Mouse (Mus musculus) midbrain, postnatal 0 days (tissue): ENCODE measurements around the gene Elp4. TPM values are rescaled to one million over a fixed set of nuclear protein-coding genes. Genes with fewer than 3 reads are reported as not detected.

ENCODE experiments used
- ATAC-seq: fragments of 200-750 bp; cut with Nextera tagmentation; 2 replicates; pipeline ENCODE4 v1.8.0; 2017; ENCODE audit warnings: moderate number of reproducible peaks, mild to moderate bottlenecking, moderate TSS enrichment, moderate library complexity; ENCODE audit not compliant: low FRiP score
- DNase-seq: peaks from one replicate; pipeline ENCODE4 v3.0.0-alpha.2; 2015; ENCODE audit warnings: low spot score
- H3K27ac ChIP-seq: fragments of 300-500 bp; sonication (generic); 2 replicates; pipeline ENCODE4 v1.5.1; 2014; ENCODE audit warnings: low read depth, mild to moderate bottlenecking, low read length, mixed read lengths
- H3K27me3 ChIP-seq: fragments of 300-500 bp; sonication (generic); 2 replicates; pipeline ENCODE4 v1.6.1; 2014; ENCODE audit warnings: low read length, control low read depth, mixed read lengths; ENCODE audit not compliant: insufficient read depth
- H3K36me3 ChIP-seq: fragments of 300-500 bp; sonication (generic); 2 replicates; pipeline ENCODE4 v1.6.1; 2014; ENCODE audit warnings: low read length, control low read depth, mixed read lengths; ENCODE audit not compliant: insufficient read depth
- H3K4me1 ChIP-seq: fragments of 300-500 bp; sonication (generic); 2 replicates; pipeline ENCODE4 v1.6.1; 2014; ENCODE audit warnings: mild to moderate bottlenecking, control low read depth, antibody characterized with exemption, low read length, mixed read lengths; ENCODE audit not compliant: insufficient read depth
- H3K4me2 ChIP-seq: fragments of 300-500 bp; sonication (generic); 2 replicates; pipeline ENCODE4 v1.6.1; 2014; ENCODE audit warnings: low read depth, mild to moderate bottlenecking, low read length, mixed read lengths; ENCODE audit not compliant: poor library complexity, severe bottlenecking
- H3K4me3 ChIP-seq: fragments of 300-500 bp; sonication (generic); 2 replicates; pipeline ENCODE4 v1.5.1; 2014; ENCODE audit warnings: low read depth, mild to moderate bottlenecking, low read length, moderate library complexity
- H3K9ac ChIP-seq: fragments of 300-500 bp; sonication (generic); replicated peaks from 2 replicates; pipeline ENCODE4 v1.6.1; 2014; ENCODE audit warnings: mild to moderate bottlenecking, low read length, moderate library complexity, mixed read lengths; ENCODE audit not compliant: poor library complexity, severe bottlenecking
- H3K9me3 ChIP-seq: fragments of 300-500 bp; sonication (generic); 2 replicates; pipeline ENCODE4 v1.6.1; 2016; ENCODE audit warnings: low read length, control low read depth
- CTCF ChIP-seq: IDR thresholded peaks from 2 replicates; pipeline ENCODE4 v1.5.1; 2016; ENCODE audit warnings: antibody characterized with exemption, mild to moderate bottlenecking
- WGBS: fragments of 180-500 bp; shearing (Covaris S2); extraction: QIAGEN DNeasy Blood & Tissue Kit; methylation state at CpG from one replicate; pipeline ENCODE4 v1.1.7; 2014; 5-methylcytosine and 5-hydroxymethylcytosine counted together
- polyA plus RNA-seq: library from polyadenylated mRNA; unstranded; fragments of >200 nt; fragmentation: Nextera tagmentation; extraction: Ambion mirVana; gene quantifications from 2 replicates; pipeline ENCODE4 v1.2.1, GENCODE M21; 2015
- total RNA-seq: library from RNA; depleted of rRNA; stranded (reverse); fragments of >200 nt; gene quantifications from 2 replicates; pipeline ENCODE4 v1.2.3, GENCODE M21; 2014

The Elp4 gene
- total and polyA plus RNA-seq, 2 experiments from 2014 or later: 22.3 to 29.2 TPM

DNA sequence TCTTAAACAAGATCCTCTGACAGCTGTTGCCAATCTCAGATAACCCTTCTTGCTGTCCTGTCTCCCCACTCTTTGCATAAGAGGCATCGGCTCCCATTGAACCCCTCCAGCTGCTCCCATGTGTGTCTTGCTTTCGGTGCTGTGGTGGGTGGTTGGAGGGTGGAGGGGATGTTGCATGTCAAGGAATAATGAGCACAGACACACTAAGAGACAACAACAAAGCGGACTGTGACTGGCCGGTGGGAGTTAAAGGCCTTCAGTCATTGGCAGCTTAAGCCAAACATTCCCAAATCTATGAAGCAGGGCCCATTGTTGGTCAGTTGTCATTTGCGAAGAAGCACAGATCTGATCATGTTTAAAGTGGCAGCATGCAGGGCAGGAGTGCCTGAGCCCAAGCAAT lies 206.6 kb downstream of the Elp4 start:
- Histone ChIP-seq H3K4me1 (no peaks in the 10 kb centered on the region), H3K27me3 (peaks cover 16% of the 10 kb centered on the region), H3K9ac (no peak overlapping the region), H3K36me3 (0 out of 2 replicates have a peak, but pooled peaks cover 4% of the 10 kb centered on the region), H3K9me3 (no peaks in the 10 kb centered on the region), H3K4me2 (no peak overlapping the region), H3K27ac (no peak overlapping the region), H3K4me3 (no peak overlapping the region)
- ATAC-seq: no peak
- DNase-seq: no peak
- TF ChIP-seq CTCF: no peak
- WGBS: 55% methylated on average over 5 of the region's 5 CpGs

DNA sequence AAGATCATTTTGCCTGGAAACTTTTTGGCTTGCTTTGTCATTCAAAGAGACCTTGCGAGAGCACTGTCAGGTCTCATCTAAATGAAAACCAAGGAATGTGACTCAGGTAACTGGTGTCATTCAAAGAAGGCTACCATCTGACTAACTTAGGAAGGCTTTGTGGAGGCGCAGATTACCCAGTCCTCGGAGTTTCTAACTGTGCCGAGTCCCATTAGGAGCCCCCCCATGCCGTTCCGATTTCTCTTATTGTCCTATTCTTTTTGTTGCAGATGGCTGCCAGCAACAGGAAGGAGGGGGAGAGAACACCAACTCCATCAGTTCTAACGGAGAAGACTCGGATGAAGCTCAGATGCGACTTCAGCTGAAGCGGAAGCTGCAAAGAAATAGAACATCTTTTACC lies 213.1 kb downstream of the Elp4 start:
- Histone ChIP-seq H3K4me2 (no peak overlapping the region), H3K4me3 (no peak overlapping the region), H3K27ac (no peak overlapping the region), H3K36me3 (no peaks in the 10 kb centered on the region), H3K4me1 (no peaks in the 10 kb centered on the region), H3K27me3 (peaks cover 77% of the 10 kb centered on the region), H3K9me3 (no peaks in the 10 kb centered on the region), H3K9ac (no peak overlapping the region)
- no peak for TF ChIP-seq CTCF
- ATAC-seq: no peak
- WGBS: 12% methylated on average over 10 of the region's 10 CpGs
- no peak for DNase-seq

DNA sequence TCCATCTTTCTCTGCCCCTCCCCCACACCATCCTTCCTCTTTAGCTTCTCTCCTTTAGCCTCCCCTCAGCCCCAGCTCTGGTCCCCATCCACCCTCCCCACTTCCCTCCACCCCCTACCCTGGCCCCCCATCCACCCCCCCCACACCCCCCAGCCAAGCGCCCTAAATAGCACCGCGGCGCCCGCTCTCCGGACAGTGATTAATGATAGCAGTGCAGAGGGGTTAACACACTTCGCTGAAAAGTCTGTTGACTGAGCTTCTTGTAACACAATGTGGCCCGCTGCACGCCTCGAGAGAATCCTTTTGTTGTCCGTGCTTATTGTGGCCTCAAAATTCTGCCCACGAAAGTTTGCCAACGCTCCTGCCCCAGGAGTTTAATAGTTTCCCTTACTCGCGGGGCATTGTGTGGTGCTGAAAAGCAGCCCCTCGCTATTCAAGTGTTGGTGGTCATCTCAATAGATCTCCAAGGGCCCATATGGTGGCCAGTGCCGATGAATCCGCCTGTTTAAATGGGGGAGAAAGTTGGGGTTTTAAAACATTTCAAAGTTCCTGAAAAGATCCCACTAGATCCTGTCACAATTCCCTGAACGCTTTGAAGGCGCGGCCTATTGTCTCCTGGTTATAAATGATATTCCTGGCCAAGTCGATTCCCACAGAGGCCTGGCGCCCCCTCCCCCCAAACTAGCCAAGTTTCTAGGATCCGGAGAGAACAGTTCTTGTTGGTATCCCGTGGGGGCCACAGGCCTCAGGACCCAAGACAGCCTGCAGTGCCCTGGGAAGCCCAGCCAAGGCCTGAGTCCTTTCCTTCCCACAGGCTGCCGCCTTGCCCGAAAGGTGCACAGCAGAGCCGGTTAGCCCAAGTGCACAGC lies 214.4 kb downstream of the Elp4 start:
- Histone ChIP-seq H3K4me2 (peak overlapping the region; percentile 34), H3K9me3 (no peaks in the 10 kb centered on the region), H3K4me1 (no peaks in the 10 kb centered on the region), H3K27ac (no peak overlapping the region), H3K36me3 (no peaks in the 10 kb centered on the region), H3K27me3 (peaks cover 85% of the 10 kb centered on the region), H3K9ac (no peak overlapping the region), H3K4me3 (no peak overlapping the region)
- 3% methylated on average over 28 of the region's 28 CpGs for WGBS
- no peak for TF ChIP-seq CTCF
- DNase-seq (peak; percentile 64), ATAC-seq (no peak)

DNA sequence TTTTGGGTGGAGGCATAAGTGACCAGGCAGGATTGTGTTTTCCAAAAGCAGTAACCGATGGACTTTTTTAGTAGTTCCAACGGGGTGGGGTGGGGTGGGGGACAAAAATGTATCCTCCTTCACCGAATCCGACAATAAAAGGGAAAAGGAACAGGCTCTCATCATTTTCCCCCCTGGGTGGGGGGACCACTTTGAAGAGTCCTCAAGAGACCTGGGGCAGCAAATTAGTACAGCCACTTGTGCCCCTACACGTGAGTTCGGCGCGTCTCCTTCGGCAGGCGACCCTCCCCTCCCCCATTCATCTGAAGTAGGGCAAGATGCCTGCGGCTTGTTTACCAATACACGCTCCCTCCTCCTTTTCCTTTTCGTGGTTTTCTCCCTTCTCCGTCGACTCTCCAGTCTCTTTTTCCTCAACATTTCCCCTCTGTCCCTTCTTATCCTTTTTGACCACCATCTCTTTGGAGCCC lies 215.0 kb downstream of the Elp4 start:
- Histone ChIP-seq H3K9ac (no peak overlapping the region), H3K4me1 (no peaks in the 10 kb centered on the region), H3K27me3 (peaks cover 87% of the 10 kb centered on the region), H3K4me2 (peak overlapping the region; percentile 34), H3K4me3 (no peak overlapping the region), H3K27ac (no peak overlapping the region), H3K9me3 (no peaks in the 10 kb centered on the region), H3K36me3 (no peaks in the 10 kb centered on the region)
- WGBS: under 1% methylated on average over 15 of the region's 15 CpGs
- no peak for TF ChIP-seq CTCF
- DNase-seq (no peak), ATAC-seq (no peak)

DNA sequence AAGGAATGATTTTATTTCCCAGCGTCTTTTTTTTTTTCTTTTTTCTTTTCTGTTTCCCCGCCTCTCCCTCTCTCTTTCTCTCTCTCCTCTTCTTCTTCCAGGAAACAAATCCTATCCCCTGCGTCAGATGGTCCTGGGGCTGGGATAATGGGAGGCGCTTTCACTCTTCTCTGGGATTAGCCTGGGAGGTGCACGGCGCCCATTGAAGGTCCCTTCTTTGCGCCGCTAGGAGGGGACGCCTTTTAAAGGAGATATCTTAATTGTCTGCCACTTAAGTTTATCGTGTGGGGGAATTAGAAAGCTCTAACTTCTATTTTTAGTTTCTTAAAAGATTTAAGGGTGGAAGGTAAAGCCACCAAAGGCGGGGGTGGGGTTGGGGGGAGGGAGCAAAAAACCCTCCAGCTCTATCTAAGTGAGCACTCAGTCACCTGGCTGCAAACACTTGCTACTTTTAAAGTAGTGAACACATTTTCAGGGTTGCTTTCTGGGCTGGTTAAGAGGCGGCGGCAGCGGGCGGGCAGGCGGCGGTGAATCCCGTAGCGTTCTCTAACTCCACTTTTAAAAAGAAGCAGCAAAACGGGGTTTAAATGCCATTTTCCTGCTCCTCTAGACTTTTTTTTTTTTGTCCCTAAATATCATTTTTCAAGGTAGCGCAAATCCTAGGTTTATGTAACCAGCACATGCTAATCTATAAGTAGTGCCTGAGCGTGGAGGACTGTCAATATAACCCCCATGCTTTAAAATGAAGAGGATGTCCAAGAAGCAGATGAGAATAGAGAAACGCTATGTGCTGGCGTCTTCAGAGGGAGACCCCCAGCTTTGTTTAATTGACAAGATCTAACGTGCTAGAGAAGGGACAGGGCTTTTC lies 215.7 kb downstream of the Elp4 start:
- Histone ChIP-seq H3K36me3 (no peaks in the 10 kb centered on the region), H3K4me1 (no peaks in the 10 kb centered on the region), H3K4me2 (peak overlapping the region; percentile 36), H3K9me3 (no peaks in the 10 kb centered on the region), H3K4me3 (peak overlapping the region; percentile 13; the same call in 1 of the 2 replicates), H3K27ac (no peak overlapping the region), H3K9ac (no peak overlapping the region), H3K27me3 (peaks cover 90% of the 10 kb centered on the region)
- DNase-seq (no peak), ATAC-seq (no peak)
- WGBS: under 1% methylated on average over 25 of the region's 25 CpGs
- TF ChIP-seq CTCF: no peak
